Mouse (Mus musculus) embryo, embryonic 9.5 days (tissue): ENCODE results near the gene Wrap53.
"Not testable (repeated sequence)": the region's sequence is repeated elsewhere in the genome, so short reads cannot be mapped to it uniquely, and the experiment has no call there.

ENCODE experiments used
- DNase-seq: peaks from one replicate; pipeline ENCODE4 v3.0.0-alpha.2; 2017; ENCODE audit errors: extremely low spot score

Wrap53 gene

GRCm38 (mm10) chr11:69530755-69531154, 49.3 kb downstream of the Wrap53 start:
- not testable (repeated sequence) for DNase-seq

- DNase-seq: not testable (repeated sequence)
These were observed 49.8 kb downstream of the Wrap53 start for GRCm38 (mm10) chr11:69530281-69530680.

DNA sequence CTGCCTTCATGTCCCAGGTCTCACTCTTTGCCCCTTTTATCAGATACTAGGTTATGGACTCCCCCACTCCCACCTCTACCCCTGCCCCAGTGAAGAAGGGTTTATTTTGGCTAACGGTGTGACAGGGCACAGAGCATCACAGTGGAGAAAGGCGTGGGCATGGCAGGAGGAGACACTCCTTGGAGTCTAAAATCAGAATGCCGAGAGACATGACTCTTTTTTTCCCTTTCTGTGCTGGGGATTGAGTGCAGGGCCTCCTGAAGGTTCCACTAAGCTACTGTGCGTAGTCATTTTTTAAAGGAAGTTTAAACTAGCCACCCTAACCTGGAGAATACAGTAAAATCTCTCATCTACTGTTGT, 52.0 kb downstream of the Wrap53 start:
- no peak for DNase-seq

GRCm38 (mm10) chr11:69527098-69528030, 52.7 kb downstream of the Wrap53 start:
- DNase-seq: peak; percentile 77

DNA sequence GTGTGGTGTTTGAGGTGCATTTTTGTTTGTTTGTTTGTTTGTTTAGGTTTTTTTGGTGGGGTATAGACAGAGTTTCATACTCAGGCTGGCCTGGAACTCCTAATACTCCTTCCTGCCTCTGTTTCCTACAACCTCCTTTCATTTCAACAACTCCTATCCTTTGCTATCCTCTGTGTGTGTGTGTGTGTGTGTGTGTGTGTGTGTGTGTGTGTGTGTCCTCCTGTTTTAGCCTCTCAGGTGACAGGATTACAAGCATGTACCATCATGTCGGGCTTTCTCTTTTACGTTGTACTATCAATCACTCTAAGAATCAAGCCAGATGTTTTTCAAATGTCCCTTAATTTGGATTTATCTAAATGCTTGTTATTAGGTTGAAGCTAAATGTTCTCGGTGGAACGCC, 53.4 kb downstream of the Wrap53 start:
- no peak for DNase-seq

- DNase-seq: no peak
These were observed 54.4 kb downstream of the Wrap53 start for GRCm38 (mm10) chr11:69525661-69526060.

DNA sequence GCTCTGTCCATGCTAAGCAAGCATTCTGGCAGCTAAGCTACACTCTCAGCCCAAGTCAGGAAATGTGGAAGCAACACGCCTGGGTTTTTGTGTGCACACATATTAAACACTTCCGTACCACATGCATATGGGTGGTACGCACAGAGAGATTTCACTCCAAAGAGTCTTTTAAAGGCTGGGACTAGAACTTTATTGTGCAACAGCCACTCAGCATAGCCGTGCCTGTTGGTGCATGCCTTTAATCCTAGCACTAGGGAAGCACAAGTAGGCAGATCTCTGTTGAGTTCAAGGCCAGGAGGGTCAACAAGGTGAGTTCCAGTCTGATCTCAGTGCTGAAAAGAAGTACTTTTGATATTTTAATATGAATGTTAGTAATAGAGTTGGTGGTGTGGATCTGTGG, 56.4 kb downstream of the Wrap53 start:
- no peak for DNase-seq

GRCm38 (mm10) chr11:69521526-69522149, 58.4 kb downstream of the Wrap53 start:
- DNase-seq: no peak

DNA sequence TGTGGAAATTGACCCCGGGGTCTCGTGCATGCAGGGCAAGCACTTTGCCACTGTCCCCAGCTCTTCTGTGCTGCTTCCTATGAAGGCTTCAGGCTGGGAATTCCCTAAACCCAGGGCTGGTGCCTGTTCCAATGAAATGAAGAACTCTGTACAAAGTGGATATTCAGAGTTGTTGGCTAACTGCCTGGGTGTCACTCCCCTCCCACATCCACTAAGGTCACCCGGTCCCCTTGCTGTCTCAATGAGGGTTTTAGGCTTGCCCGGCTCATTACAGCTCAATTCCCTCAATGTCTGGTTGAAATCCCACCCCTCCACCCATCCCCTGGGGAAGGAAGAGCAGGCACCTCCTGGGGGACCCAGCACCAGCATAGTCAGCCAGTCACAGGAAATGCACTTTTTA, 60.1 kb downstream of the Wrap53 start:
- DNase-seq: no peak

GRCm38 (mm10) chr11:69516661-69517060, 63.4 kb downstream of the Wrap53 start:
- DNase-seq: no peak

DNA sequence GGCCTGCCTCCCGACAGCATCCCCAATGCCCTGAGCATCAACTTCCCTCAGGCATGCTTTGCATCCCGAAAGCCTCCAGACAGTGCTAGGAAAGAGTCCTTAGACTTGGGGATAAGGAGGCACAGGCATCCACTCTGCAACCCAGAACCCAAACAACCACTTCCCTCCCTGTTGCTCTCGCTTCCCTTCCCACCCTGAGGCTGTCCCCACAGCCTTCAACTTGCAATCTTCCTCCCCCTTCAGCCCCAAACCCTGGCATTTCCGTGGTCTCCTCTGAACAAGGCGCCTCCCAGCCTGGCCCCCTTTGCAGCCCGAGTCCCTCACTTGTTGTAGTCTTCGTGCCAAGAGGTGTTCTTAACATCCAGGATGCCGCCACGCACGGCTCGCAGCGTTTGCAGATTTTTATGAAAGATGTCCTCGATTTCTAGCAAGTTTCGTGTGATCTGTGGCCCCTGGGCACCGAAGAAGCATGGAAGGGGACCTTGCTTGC, 63.9 kb downstream of the Wrap53 start:
- DNase-seq: no peak

- DNase-seq: peak; percentile 58
These were observed 66.2 kb downstream of the Wrap53 start for GRCm38 (mm10) chr11:69513840-69514239.
